Mouse (Mus musculus) hindlimb bud, embryonic 11.5 days (tissue): ENCODE measurements around the gene Nacc1.
"Not testable (repeated sequence)": the region's sequence is repeated elsewhere in the genome, so short reads cannot be mapped to it uniquely, and the experiment has no call there.

ENCODE experiments used
- DNase-seq: peaks from one replicate; pipeline ENCODE4 v3.0.0-alpha.2; 2012; ENCODE audit warnings: low read depth, low spot score; ENCODE audit errors: extremely low spot score

Nacc1 gene

GRCm38 (mm10) chr8:84700526-84700925, 12.9 kb upstream of the Nacc1 start:
- no peak for DNase-seq

- DNase-seq: no peak
Measured at GRCm38 (mm10) chr8:84699861-84700322, 12.2 kb upstream of the Nacc1 start.

- no peak for DNase-seq
Measured at GRCm38 (mm10) chr8:84698929-84699401, 11.3 kb upstream of the Nacc1 start.

GRCm38 (mm10) chr8:84698288-84698687, 10.6 kb upstream of the Nacc1 start:
- DNase-seq: no peak

- DNase-seq: no peak
Measured at GRCm38 (mm10) chr8:84697166-84698130, 9.8 kb upstream of the Nacc1 start.

- no peak for DNase-seq
Measured at GRCm38 (mm10) chr8:84695140-84695539, 7.5 kb upstream of the Nacc1 start.

- no peak for DNase-seq
Measured at GRCm38 (mm10) chr8:84693332-84693731, 5.7 kb upstream of the Nacc1 start.

GRCm38 (mm10) chr8:84689091-84689915, 1.6 kb upstream of the Nacc1 start:
- DNase-seq: no peak

GRCm38 (mm10) chr8:84687003-84687704, 508 bp downstream of the Nacc1 start:
- no peak for DNase-seq

- no peak for DNase-seq
Measured at GRCm38 (mm10) chr8:84686191-84687002, 1.3 kb downstream of the Nacc1 start, which contains the start of gene Trmt1. Gene Trmt1 (plus strand): TSS chr8:84686307.

GRCm38 (mm10) chr8:84684537-84684936, 3.1 kb downstream of the Nacc1 start:
- DNase-seq: no peak

GRCm38 (mm10) chr8:84682257-84682656, 5.4 kb downstream of the Nacc1 start:
- DNase-seq: no peak

GRCm38 (mm10) chr8:84681476-84681875, 6.2 kb downstream of the Nacc1 start:
- DNase-seq: no peak

GRCm38 (mm10) chr8:84677305-84677704, 10.4 kb downstream of the Nacc1 start:
- no peak for DNase-seq

- not testable (repeated sequence) for DNase-seq
Measured at GRCm38 (mm10) chr8:84670295-84671006, 17.2 kb downstream of the Nacc1 start.

GRCm38 (mm10) chr8:84668731-84669485, 18.8 kb downstream of the Nacc1 start:
- DNase-seq: no peak

GRCm38 (mm10) chr8:84668081-84668480, 19.6 kb downstream of the Nacc1 start:
- no peak for DNase-seq

GRCm38 (mm10) chr8:84665385-84665893, 22.2 kb downstream of the Nacc1 start:
- DNase-seq: no peak
